Mouse (Mus musculus) NIH3T3 (cell line): Measurements from ENCODE around the gene Rasgrp2.

Experiments
- DNase-seq: peaks from one replicate; pipeline ENCODE4 v3.0.0-alpha.2; 2012; ENCODE audit warnings: low read depth

Rasgrp2 gene

DNA sequence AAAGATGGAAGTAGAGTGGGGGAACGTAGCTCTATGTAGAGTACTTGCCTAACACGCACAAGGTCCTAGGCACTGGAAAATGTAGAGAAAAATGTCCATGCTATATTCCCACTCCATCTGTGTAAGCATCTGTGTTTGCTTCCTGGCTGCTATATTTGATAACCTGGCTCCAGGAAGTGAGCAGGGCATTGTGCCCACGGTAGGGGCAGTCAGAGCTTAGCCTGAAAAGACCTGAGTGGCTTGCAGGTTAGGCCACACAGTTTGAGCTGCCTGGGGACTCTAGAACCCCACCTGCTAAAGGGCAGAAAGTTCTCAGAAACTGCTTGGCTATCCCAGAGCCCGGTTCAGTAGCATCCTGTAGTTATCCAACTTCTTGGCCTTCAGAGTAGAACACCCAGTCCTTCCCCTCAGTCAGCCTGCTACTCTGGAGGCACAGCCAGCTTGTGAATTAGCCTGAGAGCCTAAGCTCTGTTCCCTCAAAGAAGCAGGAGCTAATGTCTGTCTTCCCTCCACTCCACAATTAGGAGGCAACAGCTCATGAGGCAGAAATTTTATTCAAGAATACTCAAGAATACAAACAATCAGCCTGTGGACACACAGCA, 16.7 kb upstream of the Rasgrp2 start:
- no peak for DNase-seq

DNA sequence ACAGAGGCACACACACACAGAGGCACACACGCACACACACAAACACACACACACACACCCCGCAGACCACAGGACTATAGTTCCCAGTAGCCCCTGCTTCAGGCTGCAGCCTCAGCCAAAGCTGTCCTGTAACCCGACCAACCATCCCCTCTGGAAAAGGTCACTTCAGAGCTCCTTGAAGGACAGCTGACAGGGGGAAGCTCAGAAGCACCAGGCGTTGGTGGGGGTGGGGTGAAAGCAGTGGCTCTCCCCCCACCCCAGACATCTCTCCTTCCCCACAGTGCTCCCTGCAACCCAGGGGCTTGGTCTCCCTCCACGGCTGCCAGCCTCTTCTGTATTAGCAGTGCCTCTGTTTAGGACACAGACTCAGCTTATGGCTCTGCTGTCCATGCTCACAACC, 15.7 kb upstream of the Rasgrp2 start:
- DNase-seq: no peak

DNA sequence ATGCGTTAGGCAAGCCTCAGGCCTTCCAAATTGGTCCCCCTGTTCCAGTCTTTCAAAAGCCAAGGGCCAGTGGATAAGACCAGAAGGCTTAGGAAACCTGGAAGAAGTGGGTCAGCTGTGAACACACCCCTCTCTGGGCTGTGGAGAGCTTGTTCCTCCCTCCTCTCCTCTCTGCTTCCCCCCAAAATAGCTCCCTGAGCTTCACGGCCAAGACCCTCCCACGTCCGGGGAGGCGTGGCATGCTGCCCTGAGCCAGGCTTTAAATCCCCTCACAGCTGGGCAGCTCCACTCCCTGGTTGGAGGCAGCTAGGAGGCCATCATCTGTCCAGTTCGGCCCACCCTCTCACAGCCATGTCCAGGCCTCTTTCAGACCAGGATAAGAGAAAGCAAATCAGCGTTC, 15.0 kb upstream of the Rasgrp2 start, which contains the start of gene Pygm:
Gene Pygm (plus strand): TSS at position 272 of the 400 bp plus-strand sequence.
- DNase-seq: no peak

DNA sequence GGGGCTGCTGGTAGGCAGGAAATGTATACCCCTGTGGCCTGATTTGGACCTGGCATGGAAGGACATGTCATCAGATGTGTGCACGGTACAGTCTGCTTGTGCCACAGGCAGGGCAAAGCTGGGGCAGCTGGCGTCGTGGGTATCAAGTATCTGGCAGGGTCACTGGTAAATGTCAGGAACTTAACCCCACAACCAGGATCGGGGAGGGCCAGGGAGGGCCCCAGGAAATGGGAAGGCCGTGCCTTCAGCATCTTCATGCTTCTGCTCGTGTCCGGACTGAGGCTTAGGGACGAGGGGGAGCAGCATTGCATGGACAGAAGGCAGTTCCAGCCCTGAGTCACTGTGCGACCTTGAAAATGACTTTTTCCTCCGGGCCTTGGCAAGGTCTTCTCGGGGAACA, 14.2 kb upstream of the Rasgrp2 start:
- DNase-seq: no peak

DNA sequence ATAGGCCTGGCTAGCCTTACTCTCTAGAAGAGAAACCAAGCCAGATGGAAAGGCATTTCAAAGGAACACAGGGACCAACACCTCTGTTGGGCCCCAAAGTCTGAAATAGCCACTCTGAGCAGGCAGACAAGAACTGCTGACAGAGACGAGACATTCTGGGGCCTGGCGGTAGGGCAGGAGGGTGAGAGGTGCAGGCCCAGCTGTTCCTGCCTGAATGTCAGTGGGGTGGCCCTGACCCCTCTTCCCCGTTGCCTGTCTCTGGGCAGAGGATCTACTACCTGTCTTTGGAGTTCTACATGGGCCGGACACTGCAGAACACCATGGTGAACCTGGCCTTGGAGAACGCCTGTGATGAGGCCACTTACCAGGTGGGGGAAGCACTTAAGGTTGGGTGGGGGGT, 13.7 kb upstream of the Rasgrp2 start:
- no peak for DNase-seq

DNA sequence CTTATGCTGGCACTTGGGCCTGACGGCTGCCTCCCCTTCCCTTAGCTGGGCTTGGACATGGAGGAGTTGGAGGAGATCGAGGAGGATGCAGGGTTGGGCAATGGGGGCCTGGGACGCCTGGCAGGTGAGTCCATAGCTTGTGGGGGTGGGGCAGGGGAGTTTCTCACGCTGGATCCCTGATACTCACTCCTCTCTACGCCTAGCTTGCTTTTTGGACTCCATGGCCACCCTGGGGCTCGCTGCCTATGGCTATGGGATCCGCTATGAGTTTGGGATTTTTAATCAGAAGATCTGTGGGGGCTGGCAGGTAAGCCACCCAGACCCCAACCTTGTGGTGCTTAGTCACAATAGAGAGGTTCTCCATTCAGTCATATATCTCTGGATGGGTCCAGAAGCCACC, 13.3 kb upstream of the Rasgrp2 start:
- DNase-seq: no peak

DNA sequence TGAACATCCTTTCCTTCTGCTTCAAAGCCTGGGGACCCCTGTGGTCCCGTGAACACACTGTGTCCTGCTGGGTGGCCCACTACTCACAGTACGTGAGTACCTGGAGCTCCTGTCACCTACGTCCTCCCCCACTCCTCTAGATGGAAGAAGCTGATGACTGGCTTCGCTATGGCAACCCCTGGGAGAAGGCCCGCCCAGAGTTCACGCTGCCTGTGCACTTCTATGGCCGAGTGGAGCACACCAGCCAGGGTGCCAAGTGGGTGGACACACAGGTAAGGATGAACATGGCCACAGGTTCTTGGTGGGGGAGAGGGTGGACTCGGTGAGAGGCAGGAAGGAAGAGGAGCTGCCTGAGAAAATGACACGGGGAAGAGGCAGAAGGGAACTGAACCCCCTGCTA, 12.9 kb upstream of the Rasgrp2 start:
- DNase-seq: no peak

DNA sequence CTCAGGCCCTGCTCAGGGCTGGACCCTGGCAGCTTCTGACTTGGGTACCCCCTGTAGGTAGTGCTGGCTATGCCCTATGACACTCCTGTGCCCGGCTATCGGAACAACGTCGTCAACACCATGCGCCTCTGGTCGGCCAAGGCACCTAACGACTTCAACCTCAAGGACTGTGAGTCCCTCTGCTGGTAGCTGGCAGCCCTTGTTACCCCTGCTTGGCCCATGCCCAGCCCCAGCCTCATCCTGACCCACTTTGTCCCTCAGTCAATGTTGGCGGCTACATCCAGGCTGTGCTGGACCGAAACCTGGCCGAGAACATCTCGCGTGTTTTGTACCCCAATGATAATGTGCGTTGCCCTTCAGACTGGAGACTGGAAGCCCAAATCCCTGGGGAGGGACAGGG, 11.1 kb upstream of the Rasgrp2 start:
- no peak for DNase-seq

DNA sequence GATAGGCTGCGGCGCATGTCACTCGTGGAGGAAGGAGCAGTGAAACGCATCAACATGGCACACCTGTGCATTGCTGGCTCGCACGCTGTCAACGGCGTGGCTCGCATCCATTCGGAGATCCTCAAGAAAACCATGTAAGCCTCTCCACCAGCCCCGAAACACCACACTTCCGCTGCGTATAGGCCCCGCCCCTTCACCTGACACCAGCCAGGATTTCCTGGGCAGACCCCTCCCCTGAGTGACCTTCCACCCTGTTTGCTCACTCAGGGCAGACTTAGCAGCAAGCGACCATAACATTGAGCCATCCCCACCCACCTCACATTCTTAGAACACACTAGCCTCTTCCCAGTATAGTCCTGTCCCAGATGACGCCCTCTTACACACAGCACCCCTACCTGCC, 9.3 kb upstream of the Rasgrp2 start:
- DNase-seq: no peak

DNA sequence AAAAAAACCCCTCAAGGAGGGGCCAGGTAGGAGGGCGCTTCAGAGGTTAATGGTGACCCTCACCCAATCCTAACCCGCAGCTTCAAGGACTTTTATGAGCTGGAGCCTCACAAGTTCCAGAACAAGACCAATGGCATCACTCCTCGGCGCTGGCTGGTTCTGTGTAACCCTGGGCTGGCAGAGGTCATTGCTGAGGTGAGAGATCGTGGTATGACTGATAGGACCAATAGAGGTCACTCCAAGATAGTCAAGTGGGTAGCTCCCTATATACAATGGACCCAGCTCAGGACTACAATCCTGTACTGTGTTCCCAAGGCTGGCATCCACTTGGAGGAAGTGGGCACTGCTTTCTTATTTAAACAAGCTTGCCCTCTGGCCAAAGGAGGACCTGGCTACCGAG, 8.9 kb upstream of the Rasgrp2 start:
- DNase-seq: no peak

DNA sequence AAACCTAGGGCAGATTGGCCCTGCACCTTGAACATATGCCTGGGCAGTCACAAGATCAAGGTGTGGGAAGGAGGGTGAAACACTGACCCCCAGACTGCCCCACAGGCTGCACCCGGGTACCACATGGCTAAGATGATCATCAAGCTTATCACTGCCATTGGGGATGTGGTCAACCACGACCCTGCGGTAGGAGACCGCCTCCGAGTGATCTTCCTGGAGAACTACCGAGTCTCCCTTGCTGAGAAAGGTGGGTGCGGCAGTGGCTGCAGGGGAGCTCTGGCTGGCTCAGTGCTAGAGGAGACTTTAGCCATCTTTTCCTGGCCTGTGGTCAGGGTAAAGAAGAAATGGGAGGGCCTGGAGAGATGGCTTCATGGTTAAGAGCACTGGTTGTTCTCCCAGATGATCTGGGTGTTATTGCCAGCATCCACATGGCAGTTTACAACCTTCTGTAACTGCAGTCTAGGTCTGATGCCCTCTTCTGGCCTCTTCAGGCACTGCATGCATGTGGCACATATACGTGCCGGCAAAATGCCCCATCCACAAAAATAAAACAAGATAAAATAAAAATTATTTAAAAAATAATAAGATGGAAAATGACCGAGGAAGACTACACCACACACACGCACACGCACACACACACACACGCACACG, 6.3 kb upstream of the Rasgrp2 start:
- no peak for DNase-seq

DNA sequence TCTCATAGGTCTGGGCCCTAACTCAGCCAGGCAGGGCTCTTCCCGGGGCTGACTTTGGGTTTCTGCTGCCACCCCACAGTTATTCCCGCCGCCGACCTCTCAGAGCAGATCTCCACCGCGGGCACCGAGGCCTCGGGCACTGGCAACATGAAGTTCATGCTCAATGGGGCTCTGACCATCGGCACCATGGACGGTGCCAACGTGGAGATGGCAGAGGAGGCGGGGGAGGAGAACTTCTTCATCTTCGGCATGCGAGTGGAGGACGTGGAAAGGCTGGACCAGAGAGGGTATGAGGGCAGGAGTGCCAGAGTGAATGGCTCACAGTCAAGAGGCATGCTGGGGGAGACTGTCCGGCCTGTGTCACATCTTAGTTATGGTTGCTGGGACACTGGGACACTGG, 5.5 kb upstream of the Rasgrp2 start:
- no peak for DNase-seq

DNA sequence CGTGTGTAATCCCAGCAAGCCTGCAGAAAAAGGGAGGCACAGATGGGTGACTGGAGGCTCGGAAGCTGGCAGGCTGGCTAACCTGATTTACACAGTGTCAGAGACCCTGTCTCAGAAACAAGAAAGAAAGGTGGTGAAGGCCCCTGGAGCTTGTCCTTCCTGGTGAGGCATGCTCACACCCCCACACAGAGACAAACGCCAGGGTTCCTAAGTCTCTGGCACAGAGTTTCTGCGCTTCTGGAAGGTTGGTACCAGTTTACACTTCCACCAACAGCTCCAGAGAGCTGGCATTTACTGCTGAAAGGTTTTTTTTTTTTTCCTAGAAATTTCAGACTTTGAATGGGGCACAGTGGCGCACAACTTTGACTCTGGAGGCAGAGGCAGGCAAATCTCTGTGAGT, 2.9 kb upstream of the Rasgrp2 start:
- no peak for DNase-seq

DNA sequence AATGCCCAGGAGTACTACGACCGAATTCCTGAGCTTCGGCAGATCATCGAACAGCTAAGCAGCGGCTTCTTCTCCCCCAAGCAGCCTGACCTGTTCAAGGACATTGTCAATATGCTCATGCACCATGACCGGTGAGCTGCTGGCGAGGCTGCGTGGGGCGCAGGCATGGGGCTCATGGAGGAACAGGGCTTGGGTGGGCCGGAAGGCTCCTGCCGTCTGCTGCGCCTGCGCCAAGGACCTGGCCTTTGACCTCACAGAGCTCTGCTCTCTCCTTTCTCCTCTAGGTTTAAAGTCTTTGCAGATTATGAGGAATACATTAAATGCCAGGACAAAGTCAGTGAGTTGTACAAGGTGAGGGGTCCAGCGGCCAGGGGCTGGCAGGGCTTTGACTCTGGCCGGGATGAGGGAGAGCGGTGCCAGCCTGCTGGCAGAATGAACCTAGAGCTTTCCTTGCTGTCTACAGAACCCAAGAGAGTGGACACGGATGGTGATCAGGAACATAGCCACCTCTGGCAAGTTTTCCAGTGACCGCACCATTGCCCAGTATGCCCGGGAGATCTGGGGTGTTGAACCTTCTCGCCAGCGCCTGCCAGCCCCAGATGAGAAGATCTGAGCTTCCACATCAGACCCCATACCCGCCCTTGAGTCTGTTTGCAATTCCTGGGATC, 1.4 kb upstream of the Rasgrp2 start:
- no peak for DNase-seq

DNA sequence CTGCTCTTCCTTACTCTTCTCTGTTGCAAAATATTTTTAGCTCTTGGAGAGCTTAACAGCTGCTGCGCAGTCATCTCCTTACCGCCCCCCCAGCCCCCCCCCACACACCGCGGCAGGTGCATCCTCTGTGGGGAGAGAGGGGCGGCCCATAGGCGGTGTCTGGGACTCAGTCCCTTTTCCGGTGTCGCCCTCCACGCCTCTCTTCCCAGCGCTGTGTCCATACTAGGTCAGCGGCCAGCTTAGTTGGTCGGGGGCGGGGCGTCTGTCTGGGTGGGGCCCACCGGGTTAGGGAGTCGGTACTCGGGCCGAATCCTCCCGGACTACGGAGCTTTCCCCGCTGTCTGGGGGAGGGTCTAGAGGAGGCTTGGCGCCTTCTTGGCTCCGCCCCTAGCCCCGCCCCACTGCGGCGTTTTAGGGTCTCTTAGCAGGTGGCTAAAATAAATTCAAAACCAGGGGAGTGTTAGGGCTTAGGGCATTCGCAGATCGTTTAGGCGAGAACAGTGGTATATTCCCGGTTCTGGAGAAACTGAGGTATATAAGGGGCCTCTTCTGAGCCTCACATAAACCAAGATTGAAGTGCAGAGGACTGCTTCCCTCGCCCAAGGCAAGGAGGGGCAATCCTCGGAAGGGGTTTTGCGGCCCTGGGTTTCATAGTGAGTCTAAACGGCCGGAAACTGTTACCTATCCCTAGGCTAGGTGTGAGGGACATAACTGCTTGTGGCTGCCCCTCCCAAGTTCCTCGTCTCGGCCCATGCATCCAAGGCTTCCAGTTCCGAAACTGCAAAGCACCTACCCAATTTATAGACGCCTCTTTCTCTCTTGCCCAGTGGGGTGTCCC, 474 bp upstream of the Rasgrp2 start:
- DNase-seq: no peak

DNA sequence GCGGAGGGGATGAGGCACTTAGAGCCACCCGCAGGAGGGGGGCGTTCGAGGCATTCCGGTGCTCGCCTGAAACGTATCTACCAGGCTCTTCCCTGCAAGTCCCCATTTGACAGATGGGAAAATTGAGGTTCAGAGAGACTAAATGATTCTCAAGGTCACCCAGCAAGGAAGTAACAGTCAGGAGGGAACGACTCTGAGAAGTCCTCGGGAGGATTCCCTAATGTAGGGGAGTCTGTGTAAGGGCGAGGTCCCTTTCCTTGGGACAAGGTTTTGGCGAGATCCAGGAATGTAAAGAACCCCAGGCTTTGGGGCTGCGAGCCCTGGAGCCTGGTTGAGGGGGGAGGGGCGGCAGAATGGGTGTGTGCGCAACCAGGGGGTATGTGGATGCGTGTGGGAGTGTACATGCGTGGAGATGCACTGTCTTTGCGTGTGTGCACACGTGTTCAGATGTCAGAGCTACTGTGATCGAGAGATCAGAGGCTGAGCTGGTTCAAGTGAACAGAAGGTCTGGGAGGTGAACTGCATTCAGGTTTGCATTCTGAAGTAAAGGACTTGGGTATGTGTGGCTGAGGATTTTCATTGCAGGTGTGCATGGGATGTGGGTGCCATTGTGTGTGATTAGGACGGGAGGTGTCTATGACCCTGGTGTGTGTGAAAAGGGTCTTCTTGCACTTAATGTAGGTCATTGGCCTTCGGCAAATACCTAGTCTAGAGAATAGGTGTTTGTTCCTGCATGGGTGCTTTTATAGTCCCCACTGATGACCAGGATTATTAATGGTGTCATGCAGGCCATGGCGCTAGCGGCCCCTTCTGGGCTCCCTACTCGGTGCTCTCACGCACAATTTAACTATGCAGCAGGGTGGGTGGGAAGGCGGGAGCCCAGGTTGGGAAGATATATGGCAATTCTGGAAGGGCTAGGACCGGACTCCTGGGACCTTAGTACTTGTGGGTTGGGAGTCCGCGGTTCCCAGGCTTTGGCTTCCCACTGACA, 1.3 kb downstream of the Rasgrp2 start:
- no peak for DNase-seq

DNA sequence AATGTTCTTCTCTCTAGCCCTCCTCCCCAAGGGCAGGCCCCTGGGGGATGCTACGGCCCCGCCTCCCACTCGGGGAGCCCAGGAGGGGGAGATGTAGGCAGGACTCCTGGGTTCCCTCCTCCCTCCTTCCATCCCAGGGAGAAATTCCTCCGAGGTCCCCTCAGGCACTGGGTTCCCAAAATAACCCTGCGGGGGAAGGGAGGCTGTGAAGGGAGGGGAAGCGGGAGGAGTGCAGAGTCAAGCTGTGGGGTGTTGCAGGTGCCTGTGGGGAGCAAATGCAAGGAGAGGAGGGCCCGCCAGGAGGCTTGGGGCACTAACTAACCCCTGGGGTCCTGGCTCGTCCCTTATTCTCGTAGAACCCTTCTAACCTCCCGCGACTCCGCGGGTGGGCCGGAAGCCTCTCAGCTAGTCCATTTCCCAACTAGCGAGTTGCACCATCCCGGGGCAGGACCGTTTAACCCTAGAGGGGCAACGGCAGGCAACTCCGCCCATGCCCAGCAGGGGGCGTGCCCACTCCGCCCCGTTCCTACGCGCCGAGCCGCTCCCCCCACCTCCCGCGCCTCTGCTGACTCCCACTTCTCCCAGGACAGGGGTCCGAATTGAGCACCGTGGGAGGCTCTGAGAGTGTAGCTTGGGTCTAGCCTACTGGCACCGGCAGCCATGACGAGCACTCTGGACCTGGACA, 2.1 kb downstream of the Rasgrp2 start:
- DNase-seq: peak; percentile 71

DNA sequence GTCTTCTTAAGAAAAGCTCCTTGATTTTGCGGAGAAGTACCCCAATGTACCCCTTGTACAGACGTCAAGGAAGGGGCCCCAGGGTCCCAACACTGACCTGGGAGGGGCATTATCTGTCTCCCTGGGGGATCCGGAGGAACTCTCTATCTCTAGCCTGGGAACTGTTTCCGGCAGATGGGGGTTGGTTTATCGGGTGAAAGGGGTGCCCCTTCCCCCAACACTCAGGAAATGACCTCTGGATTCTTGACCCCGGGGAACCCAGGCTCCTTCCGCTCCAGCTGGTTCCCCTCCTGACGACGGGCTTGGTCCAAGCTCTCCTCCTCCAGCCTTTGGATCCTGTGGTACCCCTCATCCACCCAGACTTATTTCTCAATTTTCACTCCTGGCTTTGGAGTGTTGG, 2.8 kb downstream of the Rasgrp2 start:
- DNase-seq: no peak

DNA sequence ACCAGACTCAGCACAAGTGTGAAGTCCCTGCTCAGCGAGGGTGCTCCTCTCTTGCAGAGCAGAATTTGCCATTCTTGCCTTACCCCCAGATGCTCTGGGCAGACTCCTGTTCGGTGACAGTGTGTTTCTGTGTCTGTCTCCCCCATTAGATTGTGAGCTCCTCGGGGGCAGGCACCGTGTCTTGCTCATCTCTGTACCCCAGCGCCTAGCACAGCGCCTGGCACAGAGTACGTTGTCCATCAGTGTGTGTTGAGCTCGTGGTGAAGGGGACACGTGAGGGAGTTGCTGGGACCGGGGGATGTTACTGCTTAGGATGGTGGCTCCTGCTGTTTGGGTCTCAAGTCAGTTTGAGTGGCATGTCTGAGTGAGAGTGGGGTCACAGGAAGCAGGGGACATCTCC, 4.7 kb downstream of the Rasgrp2 start:
- no peak for DNase-seq

DNA sequence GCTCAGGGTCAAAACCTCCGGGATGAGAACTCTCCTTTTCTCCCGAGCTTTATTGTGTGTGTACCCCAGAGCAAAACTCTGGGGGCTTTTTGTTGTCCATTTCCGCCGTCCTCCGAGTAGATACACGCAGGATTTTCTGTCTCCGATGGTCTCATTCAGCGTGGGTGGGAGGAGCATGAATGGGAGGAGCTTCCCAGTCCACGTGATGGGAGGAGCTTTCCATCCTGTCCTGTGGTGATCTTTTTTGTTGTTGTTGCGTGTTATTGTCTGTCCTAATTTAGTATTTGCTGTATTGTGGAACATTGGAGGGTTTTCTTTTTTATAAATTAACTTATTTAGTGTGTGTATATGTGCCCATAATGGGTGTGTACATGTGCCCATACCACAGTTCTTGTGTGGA, 6.3 kb downstream of the Rasgrp2 start:
- DNase-seq: no peak

DNA sequence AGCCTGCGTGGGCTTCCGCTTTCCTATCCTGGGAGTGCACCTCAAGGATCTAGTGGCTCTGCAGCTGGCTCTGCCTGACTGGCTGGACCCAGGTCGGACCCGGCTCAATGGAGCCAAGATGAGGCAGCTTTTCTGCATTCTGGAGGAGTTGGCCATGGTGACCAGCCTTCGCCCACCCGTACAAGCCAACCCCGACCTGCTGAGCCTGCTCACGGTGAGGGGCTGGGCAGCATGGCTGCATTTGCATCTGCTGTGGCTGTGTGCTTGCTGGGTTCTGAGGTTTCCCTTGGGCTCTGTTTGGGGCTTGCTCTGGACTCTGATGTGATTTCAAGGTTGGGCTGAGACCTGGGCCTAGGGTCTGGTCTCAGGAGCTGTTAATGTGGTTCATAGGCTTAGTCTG, 8.0 kb downstream of the Rasgrp2 start:
- no peak for DNase-seq
